In the genomic region with DNA sequence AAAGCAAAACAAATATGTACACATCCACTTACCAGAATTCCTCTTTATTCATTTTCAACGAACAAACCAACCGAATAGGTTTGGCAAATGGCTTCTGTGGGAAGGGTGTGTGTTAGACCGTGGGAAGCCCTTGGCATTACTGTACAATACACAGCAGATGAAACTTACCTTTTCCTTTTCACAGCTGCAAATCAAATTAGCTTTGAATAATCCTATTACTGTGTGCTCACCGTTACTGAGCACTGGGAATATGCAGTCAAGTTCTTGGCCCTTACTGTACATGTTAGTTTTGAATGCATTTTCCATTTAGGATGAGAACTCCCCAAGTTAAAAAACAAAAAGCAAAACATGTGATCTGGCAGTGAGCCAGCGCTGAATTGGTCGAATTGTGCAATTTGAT, we compare ENCODE assay signal across 25 mouse cellular contexts.
DNase-seq lines count a peak whose midpoint lies in the region; ATAC-seq and TF ChIP-seq lines count a peak whose summit lies in the region.
"Had no signal": no experiment of that assay in that cellular context is flagged by ENCODE, and none has a peak within 500 bp of the region (broad histone marks: within the 10 kb centered on the region; RNA-seq: fewer than 3 reads in every experiment).

No protein-coding gene starts in this region.

- H3K4me3 ChIP-seq in lung, embryonic 14.5 days (ENCODE audit: low read depth, low read length): no peak overlapping the region
- no peak overlapping the region for H3K4me3 ChIP-seq in cerebellum, adult 2 months (replicated peaks; ENCODE audit: insufficient read depth, low read depth, low read length)
- H3K4me3 ChIP-seq: erythroblast, embryonic 14.5 days; forebrain, embryonic 15.5 days; heart, embryonic 15.5 days; hindbrain, embryonic 13.5 days; megakaryocyte, embryonic 14.5 days; neural tube, embryonic 12.5 days had no signal

- H3K4me2 ChIP-seq in lung, embryonic 14.5 days: no peak overlapping the region
- H3K4me2 ChIP-seq: forebrain, embryonic 15.5 days; heart, embryonic 15.5 days; hindbrain, embryonic 13.5 days; liver, embryonic 11.5 days; neural tube, embryonic 12.5 days had no signal

- ATAC-seq in lung, embryonic 14.5 days (ENCODE audit: insufficient read depth): peak; percentile 28; the same call in 1 of the 2 replicates
- ATAC-seq: activated CD4-positive, CD25-positive, alpha-beta regulatory T cell, adult 4 months; forebrain, embryonic 15.5 days; liver, postnatal 0 days had no signal

- H3K36me3 ChIP-seq in lung, embryonic 14.5 days (ENCODE audit: insufficient read depth): no peaks in the 10 kb centered on the region
- H3K36me3 ChIP-seq: forebrain, embryonic 15.5 days; G1E; heart, embryonic 15.5 days; hindbrain, embryonic 13.5 days; neural tube, embryonic 12.5 days had no signal

- H3K9me3 ChIP-seq in lung, embryonic 14.5 days (ENCODE audit: low read depth, low read length): no peaks in the 10 kb centered on the region
- H3K9me3 ChIP-seq: forebrain, embryonic 15.5 days; heart, embryonic 15.5 days; hindbrain, embryonic 13.5 days; megakaryocyte, embryonic 14.5 days; neural tube, embryonic 12.5 days had no signal

- no peaks in the 10 kb centered on the region for H3K27me3 ChIP-seq in lung, embryonic 14.5 days (ENCODE audit: insufficient read depth, low read length)
- no peaks in the 10 kb centered on the region for H3K27me3 ChIP-seq in cerebellum, adult 2 months (ENCODE audit: control insufficient read depth, insufficient read depth, low read length)
- H3K27me3 ChIP-seq: CH12.LX; forebrain, embryonic 15.5 days; heart, embryonic 15.5 days; hindbrain, embryonic 13.5 days; megakaryocyte, embryonic 14.5 days; neural tube, embryonic 12.5 days had no signal

- no peak for TF ChIP-seq CTCF in lung, embryonic 14.5 days (IDR thresholded peaks at IDR 0.05; ENCODE audit: low read depth)
- TF ChIP-seq CTCF in cerebellum, adult 2 months (IDR thresholded peaks at IDR 0.05; ENCODE audit: borderline replicate concordance, insufficient read depth, low read depth, low read length): no peak

- 64% methylated on average over 6 of the region's 6 CpGs for WGBS in lung, embryonic 14.5 days
- 26% methylated on average over 6 of the region's 6 CpGs for WGBS in cerebellum, adult 2 months

- peak; percentile 13 to 24 for DNase-seq in adrenal gland, postnatal 36 days
- DNase-seq in adrenal gland, adult 18-20 months (ENCODE audit: low spot score in 2 of 2): no peak
- peak; percentile 38 for DNase-seq in lung, embryonic 14.5 days
- DNase-seq in lung, postnatal 25 days (ENCODE audit: low spot score): no peak
- peak; percentile 49 for DNase-seq in NIH3T3 (ENCODE audit: low read depth)
- peak; percentile 27 for DNase-seq in fibroblast of lung, adult 2 months (ENCODE audit: low read depth)
- DNase-seq in cerebellum, adult 2 months: no peak
- DNase-seq: B cell, adult 2 months; cerebellum, adult 9-11 months; heart, postnatal 36 days; kidney, adult 11 months; layer of hippocampus, adult 9-11 months; liver, postnatal 0 days; lung, postnatal 14 days; right cerebral cortex, postnatal 14 days had no signal

- no peak overlapping the region for H3K9ac ChIP-seq in lung, embryonic 14.5 days
- H3K9ac ChIP-seq: forebrain, embryonic 15.5 days; heart, embryonic 15.5 days; hindbrain, embryonic 13.5 days; liver, postnatal 0 days; neural tube, embryonic 12.5 days had no signal

- H3K4me1 ChIP-seq in lung, embryonic 14.5 days (ENCODE audit: insufficient read depth): no peaks in the 10 kb centered on the region; the same call in 1 of the 2 replicates
- H3K4me1 ChIP-seq in cerebellum, adult 2 months (ENCODE audit: control insufficient read depth, insufficient read depth, low read length): peaks cover 12% of the 10 kb centered on the region; the same call in 1 of the 2 replicates
- H3K4me1 ChIP-seq: hindbrain, embryonic 13.5 days; megakaryocyte, embryonic 14.5 days; neural tube, embryonic 12.5 days had no signal

- TF ChIP-seq POLR2A in cerebellum, adult 2 months (IDR thresholded peaks at IDR 0.05; ENCODE audit: borderline replicate concordance, insufficient read depth, low read length): no peak

- no peak overlapping the region for H3K27ac ChIP-seq in lung, embryonic 14.5 days (ENCODE audit: low read depth)
- no peak overlapping the region for H3K27ac ChIP-seq in cerebellum, adult 2 months (ENCODE audit: insufficient read depth, low read length)
- H3K27ac ChIP-seq: forebrain, embryonic 15.5 days; hindbrain, embryonic 13.5 days; neural tube, embryonic 12.5 days had no signal

Comparison
In these comparisons a context has a peak if more than half of its experiments do, and no peak if none do; other contexts are left out.
1. DNase-seq: peak in adrenal gland, postnatal 36 days (2 of 2), lung, embryonic 14.5 days (single experiment), NIH3T3 (single experiment) and fibroblast of lung, adult 2 months (single experiment); none in adrenal gland, adult 18-20 months (0 of 2), lung, postnatal 25 days (single experiment) and cerebellum, adult 2 months (0 of 2).